In genomic region chr3:67960133-67960532, GRCm38 (mm10) we compare ENCODE assay signal across 17 mouse cellular contexts.
DNase-seq lines count a peak whose midpoint lies in the region; ATAC-seq and TF ChIP-seq lines count a peak whose summit lies in the region.
"Had no signal": no experiment of that assay in that cellular context is flagged by ENCODE, and none has a peak within 500 bp of the region (broad histone marks: within the 10 kb centered on the region; RNA-seq: fewer than 3 reads in every experiment).

No protein-coding gene starts in this region.

- peaks cover 15% of the 10 kb centered on the region for H3K4me1 ChIP-seq in forebrain, embryonic 13.5 days
- H3K4me1 ChIP-seq in forebrain, postnatal 0 days (ENCODE audit: insufficient read depth): peaks cover 7% of the 10 kb centered on the region
- H3K4me1 ChIP-seq in hindbrain, postnatal 0 days (ENCODE audit: insufficient read depth, low read length): no peaks in the 10 kb centered on the region
- H3K4me1 ChIP-seq in midbrain, postnatal 0 days (ENCODE audit: insufficient read depth, low read length): peaks cover 6% of the 10 kb centered on the region
- no peaks in the 10 kb centered on the region for H3K4me1 ChIP-seq in cerebellum, adult 2 months (ENCODE audit: control insufficient read depth, insufficient read depth, low read length)
- H3K4me1 ChIP-seq: embryonic facial prominence, embryonic 12.5 days; neural tube, embryonic 12.5 days had no signal

- H3K9me3 ChIP-seq in forebrain, embryonic 13.5 days (replicated peaks): no peaks in the 10 kb centered on the region
- no peaks in the 10 kb centered on the region for H3K9me3 ChIP-seq in forebrain, postnatal 0 days (ENCODE audit: low read length)
- no peaks in the 10 kb centered on the region for H3K9me3 ChIP-seq in hindbrain, postnatal 0 days (ENCODE audit: low read length)
- no peaks in the 10 kb centered on the region for H3K9me3 ChIP-seq in midbrain, postnatal 0 days (ENCODE audit: low read length)
- H3K9me3 ChIP-seq: embryonic facial prominence, embryonic 12.5 days; neural tube, embryonic 12.5 days had no signal

- no peaks in the 10 kb centered on the region for H3K36me3 ChIP-seq in forebrain, embryonic 13.5 days (ENCODE audit: poor library complexity, severe bottlenecking)
- H3K36me3 ChIP-seq in forebrain, postnatal 0 days (ENCODE audit: insufficient read depth): no peaks in the 10 kb centered on the region
- no peaks in the 10 kb centered on the region for H3K36me3 ChIP-seq in hindbrain, postnatal 0 days (ENCODE audit: insufficient read depth, low read length)
- no peaks in the 10 kb centered on the region for H3K36me3 ChIP-seq in midbrain, postnatal 0 days (ENCODE audit: insufficient read depth, low read length)
- H3K36me3 ChIP-seq: embryonic facial prominence, embryonic 12.5 days; neural tube, embryonic 12.5 days had no signal

- peak; percentile 34 for DNase-seq in forebrain, postnatal 0 days
- peak; percentile 26 for DNase-seq in hindbrain, postnatal 0 days (ENCODE audit: low spot score)
- peak; percentile 27 for DNase-seq in midbrain, postnatal 0 days (ENCODE audit: low spot score)
- DNase-seq in heart, postnatal 4 days: no peak
- no peak for DNase-seq in adipocyte (ENCODE audit: low spot score)
- no peak for DNase-seq in adrenal gland, postnatal 36 days
- no peak for DNase-seq in cerebellum, adult 2 months
- DNase-seq: gastrocnemius, postnatal 10 days; kidney, adult 8-10 months; kidney, postnatal 25 days; liver; liver, postnatal 0 days; lung, postnatal 36 days; thymus, postnatal 4 days had no signal

- H3K27me3 ChIP-seq in forebrain, embryonic 13.5 days: 0 out of 2 replicates have a peak, but pooled peaks cover 4% of the 10 kb centered on the region
- H3K27me3 ChIP-seq in forebrain, postnatal 0 days (ENCODE audit: insufficient read depth, low read length): no peaks in the 10 kb centered on the region
- no peaks in the 10 kb centered on the region for H3K27me3 ChIP-seq in hindbrain, postnatal 0 days (ENCODE audit: insufficient read depth, low read length)
- no peaks in the 10 kb centered on the region for H3K27me3 ChIP-seq in midbrain, postnatal 0 days (ENCODE audit: insufficient read depth, low read length)
- no peaks in the 10 kb centered on the region for H3K27me3 ChIP-seq in cerebellum, adult 2 months (ENCODE audit: control insufficient read depth, insufficient read depth, low read length)
- H3K27me3 ChIP-seq: embryonic facial prominence, embryonic 12.5 days; neural tube, embryonic 12.5 days had no signal

- no peak for TF ChIP-seq POLR2A in cerebellum, adult 2 months (IDR thresholded peaks at IDR 0.05; ENCODE audit: borderline replicate concordance, insufficient read depth, low read length)

- TF ChIP-seq CTCF in forebrain, postnatal 0 days (IDR thresholded peaks at IDR 0.05; ENCODE audit: low read depth): no peak
- TF ChIP-seq CTCF in hindbrain, postnatal 0 days (IDR thresholded peaks at IDR 0.05; ENCODE audit: low read depth): no peak
- TF ChIP-seq CTCF in midbrain, postnatal 0 days (IDR thresholded peaks at IDR 0.05): no peak
- TF ChIP-seq CTCF in cerebellum, adult 2 months (IDR thresholded peaks at IDR 0.05; ENCODE audit: borderline replicate concordance, insufficient read depth, low read depth, low read length): no peak

- 4% methylated on average over 3 of the region's 3 CpGs for WGBS in forebrain, embryonic 13.5 days
- 3% methylated on average over 3 of the region's 3 CpGs for WGBS in forebrain, postnatal 0 days
- WGBS in hindbrain, postnatal 0 days: 14% methylated on average over 3 of the region's 3 CpGs
- 8% methylated on average over 3 of the region's 3 CpGs for WGBS in midbrain, postnatal 0 days
- WGBS in cerebellum, adult 2 months: 32% methylated on average over 3 of the region's 3 CpGs

- H3K4me3 ChIP-seq in forebrain, embryonic 13.5 days: no peak overlapping the region
- no peak overlapping the region for H3K4me3 ChIP-seq in forebrain, postnatal 0 days (ENCODE audit: low read depth, low read length)
- no peak overlapping the region for H3K4me3 ChIP-seq in hindbrain, postnatal 0 days (ENCODE audit: low read length)
- no peak overlapping the region for H3K4me3 ChIP-seq in midbrain, postnatal 0 days (ENCODE audit: low read depth, low read length)
- H3K4me3 ChIP-seq in cerebellum, adult 2 months (replicated peaks; ENCODE audit: insufficient read depth, low read depth, low read length): no peak overlapping the region
- H3K4me3 ChIP-seq: embryonic facial prominence, embryonic 12.5 days; neural tube, embryonic 12.5 days had no signal

- H3K4me2 ChIP-seq in forebrain, embryonic 13.5 days: no peak overlapping the region
- H3K4me2 ChIP-seq in forebrain, postnatal 0 days (ENCODE audit: low read depth): peak overlapping the region; percentile 13; the same call in 1 of the 2 replicates
- H3K4me2 ChIP-seq in hindbrain, postnatal 0 days (ENCODE audit: low read depth, low read length): no peak overlapping the region
- H3K4me2 ChIP-seq in midbrain, postnatal 0 days (ENCODE audit: low read depth, low read length, poor library complexity, severe bottlenecking): 0 out of 2 replicates have a peak overlapping the region, but pooled peaks have one; percentile 15
- H3K4me2 ChIP-seq: embryonic facial prominence, embryonic 12.5 days; neural tube, embryonic 12.5 days had no signal

- peak; percentile 70 for ATAC-seq in forebrain, embryonic 13.5 days
- ATAC-seq in forebrain, postnatal 0 days: peak; percentile 64
- ATAC-seq in hindbrain, postnatal 0 days: 0 out of 2 replicates have a peak, but pooled peaks have one; percentile 38
- ATAC-seq in midbrain, postnatal 0 days (ENCODE audit: low FRiP score): peak; percentile 50; the same call in 1 of the 2 replicates
- ATAC-seq: liver, postnatal 0 days had no signal

- peak overlapping the region; percentile 1; the same call in 1 of the 2 replicates for H3K27ac ChIP-seq in forebrain, embryonic 13.5 days
- H3K27ac ChIP-seq in forebrain, postnatal 0 days (ENCODE audit: low read depth, low read length): peak overlapping the region; percentile 54; the same call in 1 of the 2 replicates
- H3K27ac ChIP-seq in hindbrain, postnatal 0 days: no peak overlapping the region
- H3K27ac ChIP-seq in midbrain, postnatal 0 days (ENCODE audit: low read depth, low read length): no peak overlapping the region
- no peak overlapping the region for H3K27ac ChIP-seq in cerebellum, adult 2 months (ENCODE audit: insufficient read depth, low read length)
- H3K27ac ChIP-seq: embryonic facial prominence, embryonic 12.5 days; neural tube, embryonic 12.5 days had no signal

- H3K9ac ChIP-seq in forebrain, embryonic 13.5 days: no peak overlapping the region
- no peak overlapping the region for H3K9ac ChIP-seq in forebrain, postnatal 0 days
- H3K9ac ChIP-seq in hindbrain, postnatal 0 days (replicated peaks; ENCODE audit: low read length): no peak overlapping the region
- no peak overlapping the region for H3K9ac ChIP-seq in midbrain, postnatal 0 days (replicated peaks; ENCODE audit: low read length, poor library complexity, severe bottlenecking)
- H3K9ac ChIP-seq: embryonic facial prominence, embryonic 12.5 days; liver, postnatal 0 days; neural tube, embryonic 12.5 days had no signal

Comparison
In these comparisons a context has a peak if more than half of its experiments do, and no peak if none do; other contexts are left out.
1. H3K4me2 ChIP-seq: peak in forebrain, postnatal 0 days (single experiment) and midbrain, postnatal 0 days (single experiment); none in forebrain, embryonic 13.5 days (single experiment) and hindbrain, postnatal 0 days (single experiment).
2. H3K27ac ChIP-seq: peak in forebrain, embryonic 13.5 days (single experiment) and forebrain, postnatal 0 days (single experiment); none in hindbrain, postnatal 0 days (single experiment), midbrain, postnatal 0 days (single experiment) and cerebellum, adult 2 months (single experiment).
3. DNase-seq: peak in forebrain, postnatal 0 days (single experiment), hindbrain, postnatal 0 days (single experiment) and midbrain, postnatal 0 days (single experiment); none in heart, postnatal 4 days (single experiment), adipocyte (single experiment), adrenal gland, postnatal 36 days (0 of 2) and cerebellum, adult 2 months (0 of 2).
4. Peak in every context shown above with its lines, with median percentiles within 50 percentile points of each other: ATAC-seq.